ENCODE assay signal across 27 mouse cellular contexts in genomic region chr14:16522852-16523251, GRCm38 (mm10).
DNase-seq lines count a peak whose midpoint lies in the region; ATAC-seq lines count a peak whose summit lies in the region.
"Had no signal": no experiment of that assay in that cellular context is flagged by ENCODE, and none has a peak within 500 bp of the region (broad histone marks: within the 10 kb centered on the region; RNA-seq: fewer than 3 reads in every experiment).

No protein-coding gene starts in this region.

- H3K36me3 ChIP-seq in neural tube, embryonic 13.5 days = no peaks in the 10 kb centered on the region
- 0 out of 2 replicates have a peak, but pooled peaks cover 3% of the 10 kb centered on the region for H3K36me3 ChIP-seq in limb, embryonic 10.5 days
- H3K36me3 ChIP-seq: embryonic facial prominence, embryonic 10.5 days; embryonic facial prominence, embryonic 13.5 days; forebrain, embryonic 12.5 days; forebrain, embryonic 15.5 days; G1E had no signal

- H3K4me3 ChIP-seq in neural tube, embryonic 13.5 days = no peak overlapping the region
- no peak overlapping the region for H3K4me3 ChIP-seq in limb, embryonic 10.5 days
- H3K4me3 ChIP-seq: embryonic facial prominence, embryonic 10.5 days; embryonic facial prominence, embryonic 13.5 days; erythroblast, embryonic 14.5 days; forebrain, embryonic 12.5 days; forebrain, embryonic 15.5 days had no signal

- ATAC-seq in neural tube, embryonic 13.5 days (ENCODE audit: low read depth) = 0 out of 2 replicates have a peak, but pooled peaks have one; percentile 21
- ATAC-seq: forebrain, embryonic 15.5 days; inflammation-experienced regulatory T-cells, adult 6 months; intestine, postnatal 0 days; Patski had no signal

- H3K27me3 ChIP-seq in neural tube, embryonic 13.5 days = no peaks in the 10 kb centered on the region
- H3K27me3 ChIP-seq in limb, embryonic 10.5 days (ENCODE audit: low read depth, poor library complexity, severe bottlenecking) = no peaks in the 10 kb centered on the region
- H3K27me3 ChIP-seq: CH12.LX; embryonic facial prominence, embryonic 13.5 days; forebrain, embryonic 12.5 days; forebrain, embryonic 15.5 days; Patski had no signal

- H3K27ac ChIP-seq in neural tube, embryonic 13.5 days (replicated peaks) = no peak overlapping the region
- no peak overlapping the region for H3K27ac ChIP-seq in limb, embryonic 10.5 days
- H3K27ac ChIP-seq: embryonic facial prominence, embryonic 10.5 days; embryonic facial prominence, embryonic 13.5 days; forebrain, embryonic 12.5 days; forebrain, embryonic 15.5 days; hindbrain, embryonic 14.5 days had no signal

- 73% methylated on average over 3 of the region's 3 CpGs for WGBS in neural tube, embryonic 13.5 days
- WGBS in limb, embryonic 10.5 days = 36% methylated on average over 3 of the region's 3 CpGs

- H3K9me3 ChIP-seq in neural tube, embryonic 13.5 days = no peaks in the 10 kb centered on the region
- H3K9me3 ChIP-seq in limb, embryonic 10.5 days (replicated peaks) = no peaks in the 10 kb centered on the region
- H3K9me3 ChIP-seq: embryonic facial prominence, embryonic 10.5 days; embryonic facial prominence, embryonic 13.5 days; forebrain, embryonic 12.5 days; forebrain, embryonic 15.5 days; G1E had no signal

- peak; percentile 43 for DNase-seq in embryo, embryonic 10.5 days (ENCODE audit: low spot score)
- no peak for DNase-seq in embryo, embryonic 11 days
- no peak for DNase-seq in neural tube, embryonic 10.5 days (ENCODE audit: extremely low spot score, low spot score)
- peak; percentile 53 for DNase-seq in limb, embryonic 10.5 days (ENCODE audit: low spot score)
- DNase-seq in urinary bladder, postnatal 14 days (ENCODE audit: low spot score) = no peak
- no peak for DNase-seq in lung, postnatal 4 days
- DNase-seq: adrenal gland, postnatal 10 days; adrenal gland, postnatal 36 days; B cell, adult 2 months; cerebellum, adult 11 months; cerebellum, postnatal 36 days; gastrocnemius, postnatal 10 days; gastrocnemius, postnatal 36 days; heart, postnatal 36 days had no signal

- no peak overlapping the region for H3K9ac ChIP-seq in neural tube, embryonic 13.5 days
- H3K9ac ChIP-seq: embryonic facial prominence, embryonic 13.5 days; forebrain, embryonic 12.5 days; forebrain, embryonic 15.5 days; hindbrain, embryonic 14.5 days had no signal

- no peak overlapping the region for H3K4me2 ChIP-seq in neural tube, embryonic 13.5 days
- H3K4me2 ChIP-seq: embryonic facial prominence, embryonic 13.5 days; forebrain, embryonic 12.5 days; forebrain, embryonic 15.5 days; heart, embryonic 11.5 days; hindbrain, embryonic 14.5 days had no signal

- H3K4me1 ChIP-seq in neural tube, embryonic 13.5 days (replicated peaks) = peaks cover 50% of the 10 kb centered on the region
- peaks cover 61% of the 10 kb centered on the region for H3K4me1 ChIP-seq in limb, embryonic 10.5 days

Comparison
In these comparisons a context has a peak if more than half of its experiments do, and no peak if none do; other contexts are left out.
1. DNase-seq: peak in embryo, embryonic 10.5 days (single experiment) and limb, embryonic 10.5 days (single experiment); none in embryo, embryonic 11 days (single experiment), neural tube, embryonic 10.5 days (single experiment), urinary bladder, postnatal 14 days (single experiment) and lung, postnatal 4 days (0 of 2).